Mouse (Mus musculus) testis, adult 2 months (tissue): ENCODE results near the gene Ssr1. TPM values are rescaled to one million over a fixed set of nuclear protein-coding genes. Genes with fewer than 3 reads are reported as not detected.
A peak's percentile ranks its signal among the peaks of the same experiment; 100 is the strongest.

Source experiments
- H3K27ac ChIP-seq: fragments of 200-500 bp; 2 replicates; pipeline ENCODE4 v1.5.1; 2012; ENCODE audit warnings: low read depth, low read length; ENCODE audit not compliant: control insufficient read depth, insufficient read depth
- H3K27me3 ChIP-seq: fragments of 200-500 bp; 2 replicates; pipeline ENCODE4 v1.6.1; 2012; ENCODE audit warnings: mild to moderate bottlenecking, low read length, moderate library complexity; ENCODE audit not compliant: control insufficient read depth, insufficient read depth
- H3K36me3 ChIP-seq: fragments of 200-500 bp; 2 replicates; pipeline ENCODE4 v1.6.1; 2012; ENCODE audit warnings: mild to moderate bottlenecking, low read length; ENCODE audit not compliant: control insufficient read depth, insufficient read depth
- H3K4me1 ChIP-seq: fragments of 200-500 bp; 2 replicates; pipeline ENCODE4 v1.6.1; 2012; ENCODE audit warnings: low read length; ENCODE audit not compliant: control insufficient read depth, insufficient read depth
- H3K4me3 ChIP-seq: fragments of 200-500 bp; 2 replicates; pipeline ENCODE4 v1.5.1; 2012; ENCODE audit warnings: low read depth, mild to moderate bottlenecking, low read length, moderate library complexity, mixed read lengths; ENCODE audit not compliant: control insufficient read depth
- CTCF ChIP-seq: fragments of 200-500 bp; IDR thresholded peaks from 2 replicates; pipeline ENCODE4 v1.5.1; 2012; ENCODE audit warnings: low read depth, mild to moderate bottlenecking, inconsistent platforms, low read length, moderate library complexity; ENCODE audit not compliant: control insufficient read depth, insufficient read depth, insufficient replicate concordance
- POLR2A ChIP-seq: fragments of 200-500 bp; IDR thresholded peaks from 2 replicates; pipeline ENCODE4 v1.6.1; 2012; ENCODE audit warnings: low read depth, mild to moderate bottlenecking, inconsistent platforms, low read length, moderate library complexity; ENCODE audit not compliant: control insufficient read depth
- polyA plus RNA-seq: library from polyadenylated mRNA; depleted of rRNA; stranded (reverse); fragments of >200 nt; gene quantifications from 2 replicates; pipeline ENCODE4 v1.2.3, GENCODE M21; 2012

Gene Ssr1
- polyA plus RNA-seq, 1 experiment: 17.7 TPM

- H3K4me1 ChIP-seq: no peaks in the 10 kb centered on the region
- TF ChIP-seq POLR2A (no peak), CTCF (no peak)
- no peak overlapping the region for H3K4me3 ChIP-seq
- no peak overlapping the region for H3K27ac ChIP-seq
- H3K27me3 ChIP-seq: no peaks in the 10 kb centered on the region
- peaks cover 7% of the 10 kb centered on the region for H3K36me3 ChIP-seq
Measured at GRCm38 (mm10) chr13:37980346-37980745, 13.7 kb downstream of the Ssr1 start.

- TF ChIP-seq CTCF (no peak), POLR2A (no peak)
- Histone ChIP-seq H3K27me3 (no peaks in the 10 kb centered on the region), H3K36me3 (peaks cover 7% of the 10 kb centered on the region), H3K4me3 (no peak overlapping the region), H3K4me1 (no peaks in the 10 kb centered on the region), H3K27ac (no peak overlapping the region)
Measured at GRCm38 (mm10) chr13:37979506-37979905, 14.5 kb downstream of the Ssr1 start.

GRCm38 (mm10) chr13:37974731-37975130 is 19.3 kb downstream of the Ssr1 start:
- Histone ChIP-seq H3K27me3 (no peaks in the 10 kb centered on the region), H3K4me3 (no peak overlapping the region), H3K36me3 (peaks cover 5% of the 10 kb centered on the region), H3K4me1 (no peaks in the 10 kb centered on the region), H3K27ac (no peak overlapping the region)
- no peak for TF ChIP-seq POLR2A
- no peak for TF ChIP-seq CTCF

GRCm38 (mm10) chr13:37974036-37974435 is 20.0 kb downstream of the Ssr1 start:
- no peaks in the 10 kb centered on the region for H3K4me1 ChIP-seq
- H3K27ac ChIP-seq: no peak overlapping the region
- H3K4me3 ChIP-seq: no peak overlapping the region
- TF ChIP-seq POLR2A (no peak), CTCF (no peak)
- H3K36me3 ChIP-seq: peaks cover 3% of the 10 kb centered on the region
- no peaks in the 10 kb centered on the region for H3K27me3 ChIP-seq

GRCm38 (mm10) chr13:37970887-37971530 is 23.0 kb downstream of the Ssr1 start:
- no peak overlapping the region for H3K4me3 ChIP-seq
- H3K36me3 ChIP-seq: no peaks in the 10 kb centered on the region
- peaks cover 14% of the 10 kb centered on the region for H3K4me1 ChIP-seq
- no peak overlapping the region for H3K27ac ChIP-seq
- H3K27me3 ChIP-seq: no peaks in the 10 kb centered on the region
- TF ChIP-seq POLR2A: no peak
- TF ChIP-seq CTCF: peak; percentile 31; the same call in 1 of the 2 replicates

- Histone ChIP-seq H3K4me1 (peaks cover 19% of the 10 kb centered on the region), H3K27me3 (no peaks in the 10 kb centered on the region), H3K27ac (no peak overlapping the region), H3K4me3 (no peak overlapping the region), H3K36me3 (no peaks in the 10 kb centered on the region)
- TF ChIP-seq POLR2A (no peak), CTCF (no peak)
Measured at GRCm38 (mm10) chr13:37969988-37970387, 24.0 kb downstream of the Ssr1 start.

- Histone ChIP-seq H3K27me3 (no peaks in the 10 kb centered on the region), H3K27ac (no peak overlapping the region), H3K36me3 (no peaks in the 10 kb centered on the region), H3K4me1 (peaks cover 25% of the 10 kb centered on the region), H3K4me3 (no peak overlapping the region)
- peak; percentile 89 for TF ChIP-seq CTCF
- TF ChIP-seq POLR2A: no peak
Measured at GRCm38 (mm10) chr13:37969337-37969736, 24.7 kb downstream of the Ssr1 start.
